Mouse (Mus musculus): ENCODE results near the gene N6amt1.
A peak's percentile ranks its signal among the peaks of the same experiment; 100 is the strongest.

Gene N6amt1

DNA sequence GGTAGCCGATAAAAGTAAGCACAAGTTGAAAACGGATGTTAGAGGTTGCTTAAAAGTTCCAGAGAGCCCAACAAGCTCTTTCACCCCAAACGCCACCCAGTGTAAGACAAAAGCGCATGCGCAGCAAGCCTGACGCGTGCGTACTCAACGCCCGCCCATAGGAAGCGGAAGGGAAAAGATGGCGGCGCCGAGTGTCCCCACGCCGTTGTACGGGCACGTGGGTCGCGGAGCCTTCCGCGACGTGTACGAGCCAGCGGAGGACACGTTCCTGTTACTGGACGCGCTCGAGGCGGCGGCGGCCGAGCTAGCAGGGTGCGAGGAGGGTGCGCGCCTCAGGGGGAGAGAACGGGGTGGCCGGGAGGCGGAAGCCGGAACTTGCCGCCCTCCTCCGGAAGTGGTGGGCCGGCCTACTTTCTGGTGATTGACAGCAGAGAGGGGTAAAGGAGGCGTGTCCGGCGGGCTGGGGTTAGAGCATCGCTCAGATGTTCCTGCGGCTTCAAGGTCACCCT, at the start of gene N6amt1:
N6amt1 (plus strand) TSS at position 111 of the 509 bp plus-strand sequence.
- DNase-seq (ENCODE audit: low read depth): peak; percentile 82

DNA sequence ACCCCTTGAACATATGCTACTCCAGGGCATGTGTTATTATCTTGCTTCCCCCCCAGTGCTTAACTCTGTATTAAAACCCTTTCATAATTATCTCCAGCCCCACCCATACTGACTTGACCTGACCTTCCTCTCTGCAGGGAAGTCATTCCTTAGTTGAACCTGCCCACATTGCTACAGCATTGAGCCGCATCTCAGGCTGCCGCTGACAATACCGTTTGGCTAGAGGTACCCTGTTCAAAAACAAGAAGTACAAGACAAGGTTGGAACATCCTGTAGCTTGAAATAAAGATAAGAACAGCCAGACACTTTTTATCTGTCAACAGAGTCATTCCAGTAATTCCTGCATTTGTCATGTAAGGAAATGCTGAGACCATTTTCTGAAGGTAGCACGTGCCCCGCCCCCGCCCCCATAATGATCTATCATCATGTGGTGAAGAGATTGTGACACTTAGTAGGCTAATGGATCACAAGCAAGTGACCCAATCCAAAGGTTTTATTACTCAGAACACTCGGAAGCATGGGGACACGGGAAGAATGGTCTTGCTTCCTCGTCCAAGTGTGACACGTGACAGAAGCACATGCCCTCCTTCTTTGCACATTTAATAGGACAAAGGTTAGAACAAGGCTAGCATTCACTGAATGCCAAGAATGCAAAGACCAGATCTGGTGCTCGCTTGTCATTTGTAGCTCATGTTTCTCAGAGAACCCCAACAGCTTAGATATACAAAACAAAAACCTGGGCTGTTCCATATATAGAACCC, 48.6 kb upstream of the N6amt1 start:
- DNase-seq (ENCODE audit: low read depth): no peak

DNA sequence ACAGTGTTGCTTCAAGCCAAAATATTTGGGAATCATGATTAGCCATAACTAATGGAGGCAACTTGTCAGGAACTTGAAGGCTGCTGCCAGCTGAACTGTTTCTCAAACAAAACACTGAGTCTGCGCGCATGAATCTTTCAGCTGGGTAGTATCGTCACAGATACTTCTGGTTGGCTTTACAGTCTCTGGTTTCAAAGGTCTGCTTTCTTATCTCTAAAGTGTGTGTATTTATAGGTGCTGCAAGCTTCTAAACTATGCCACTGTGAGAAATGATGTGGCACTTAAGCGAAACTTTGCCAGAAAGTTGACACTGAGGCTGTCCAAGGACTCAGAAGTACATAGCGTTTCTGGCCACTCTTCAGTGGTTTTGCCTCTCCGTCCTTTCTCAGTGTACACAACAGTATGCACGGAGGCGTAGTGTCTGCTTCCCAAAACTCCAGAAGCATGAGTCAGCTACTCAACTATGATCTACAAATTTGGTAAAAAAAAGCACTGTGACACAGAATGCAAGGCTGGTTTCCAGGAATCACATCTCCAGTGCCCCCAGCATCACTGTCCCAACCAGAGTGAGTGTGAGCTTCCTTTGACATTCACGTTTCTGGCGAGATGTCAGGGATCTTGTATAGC, 46.8 kb upstream of the N6amt1 start:
- peak; percentile 58 for DNase-seq (ENCODE audit: low read depth)

DNA sequence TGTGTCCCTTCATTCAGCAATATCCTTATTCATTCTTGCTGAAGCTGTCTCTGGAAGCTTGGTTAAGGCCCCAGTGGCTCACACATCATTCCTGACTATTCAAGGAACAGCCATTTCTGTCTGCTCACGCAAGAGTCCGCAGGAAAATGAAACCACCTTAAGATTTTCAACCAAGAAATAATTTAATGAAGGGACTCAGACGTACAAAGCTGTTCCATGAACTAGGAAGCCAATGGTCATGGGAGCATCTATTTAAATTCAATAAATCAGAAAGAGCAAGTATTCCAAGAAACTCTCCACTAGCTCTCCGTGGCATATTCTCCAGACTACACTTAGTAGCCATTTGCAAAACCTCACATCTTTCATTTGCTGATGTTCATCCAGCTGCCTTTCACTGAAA, 43.3 kb upstream of the N6amt1 start:
- DNase-seq (ENCODE audit: low read depth): no peak

DNA sequence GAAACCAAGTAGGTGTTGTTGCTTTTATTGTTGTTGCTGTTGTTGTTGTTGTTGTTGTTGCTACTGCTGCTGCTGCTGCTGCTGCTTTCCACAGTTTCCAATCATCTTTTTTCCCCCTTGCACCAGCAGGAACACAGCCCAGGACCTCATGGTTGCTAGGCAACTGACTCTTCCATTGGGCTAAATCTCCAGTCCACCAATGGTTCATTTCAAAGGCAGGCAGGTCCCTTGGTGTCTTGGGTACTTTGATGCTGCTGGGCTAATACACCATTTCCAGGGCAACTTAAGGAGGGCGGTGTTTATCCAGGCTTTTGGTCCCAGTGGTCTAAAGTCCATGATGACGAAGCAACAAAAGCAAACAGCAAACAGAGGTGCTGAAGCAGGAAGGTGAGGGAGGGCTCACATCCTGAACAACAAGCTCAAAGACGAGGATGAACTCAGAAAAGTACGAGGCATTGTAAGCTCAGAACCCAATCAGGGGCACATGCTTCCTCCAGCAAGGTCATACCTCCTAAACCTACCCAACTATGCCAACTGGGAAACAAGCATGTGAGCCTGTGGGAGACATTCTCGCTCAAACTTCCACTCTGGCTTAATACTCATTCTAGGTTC, 35.7 kb upstream of the N6amt1 start:
- no peak for DNase-seq (ENCODE audit: low read depth)

DNA sequence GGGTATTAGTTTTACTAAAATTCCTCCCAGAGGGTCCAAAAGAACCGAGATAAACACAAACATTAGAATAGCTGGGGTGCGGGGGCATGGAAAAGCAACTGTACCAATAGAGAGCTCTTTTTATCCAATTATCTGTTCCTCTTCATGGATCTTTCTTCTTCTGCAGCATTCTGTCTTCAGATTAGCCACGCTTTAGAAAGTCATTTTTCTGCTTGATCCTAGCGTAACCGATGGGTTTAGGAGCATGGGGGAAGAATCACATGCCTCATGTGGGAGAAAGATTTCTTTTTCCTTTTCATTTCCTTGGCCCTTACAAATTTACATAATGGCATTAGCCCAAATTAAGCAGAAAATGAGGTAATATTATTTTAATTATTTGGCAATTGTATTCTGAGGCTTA, 35.0 kb upstream of the N6amt1 start:
- no peak for DNase-seq (ENCODE audit: low read depth)

DNA sequence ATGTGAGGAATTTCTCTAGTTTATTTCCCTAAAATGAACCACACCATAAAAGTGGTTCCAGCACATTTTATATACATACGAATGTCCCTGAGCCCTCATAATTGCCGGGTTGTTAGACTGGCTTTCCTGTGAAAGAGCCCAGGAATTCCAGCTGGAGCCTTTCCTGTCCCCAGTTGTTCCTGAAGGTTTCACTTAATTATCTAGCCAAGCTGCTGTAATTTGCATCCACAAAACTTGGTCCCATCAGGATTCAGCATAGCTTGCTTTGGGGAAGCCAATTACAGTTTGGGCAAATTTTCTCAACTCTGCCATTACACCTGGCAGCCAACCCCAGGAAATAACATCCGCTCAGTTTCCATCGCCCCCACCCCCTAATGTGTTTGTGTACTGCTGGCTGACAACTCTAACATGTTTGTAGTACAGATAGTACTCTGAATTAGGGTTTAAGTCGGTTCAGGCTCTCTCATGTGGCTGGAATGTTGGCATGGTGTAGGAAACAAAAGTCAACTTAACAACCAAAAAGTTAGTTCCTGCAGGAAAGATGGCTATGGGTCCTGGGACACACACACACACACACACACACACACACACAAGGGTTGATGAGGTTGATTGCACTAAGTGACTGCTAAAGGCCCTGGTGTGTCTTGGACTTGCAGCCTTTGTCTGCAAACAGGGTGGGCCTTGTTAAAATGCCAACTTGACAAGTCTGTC, 34.3 kb upstream of the N6amt1 start:
- no peak for DNase-seq (ENCODE audit: low read depth)

DNA sequence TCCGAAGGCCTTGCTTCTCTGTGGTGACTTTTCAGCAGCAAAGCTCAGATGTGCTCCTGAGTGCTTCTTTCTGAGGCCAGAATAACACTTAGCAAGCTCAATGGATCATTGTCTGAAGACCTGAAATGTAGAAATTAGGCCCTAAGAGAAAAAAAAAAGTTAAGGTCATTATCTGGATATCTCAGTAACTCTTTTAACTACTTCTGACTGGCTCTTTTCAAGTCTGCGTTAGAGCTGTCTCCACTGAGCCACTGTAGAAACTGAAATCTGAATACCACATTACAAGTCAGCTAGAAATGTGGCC, 33.8 kb upstream of the N6amt1 start:
- DNase-seq (ENCODE audit: low read depth): no peak

DNA sequence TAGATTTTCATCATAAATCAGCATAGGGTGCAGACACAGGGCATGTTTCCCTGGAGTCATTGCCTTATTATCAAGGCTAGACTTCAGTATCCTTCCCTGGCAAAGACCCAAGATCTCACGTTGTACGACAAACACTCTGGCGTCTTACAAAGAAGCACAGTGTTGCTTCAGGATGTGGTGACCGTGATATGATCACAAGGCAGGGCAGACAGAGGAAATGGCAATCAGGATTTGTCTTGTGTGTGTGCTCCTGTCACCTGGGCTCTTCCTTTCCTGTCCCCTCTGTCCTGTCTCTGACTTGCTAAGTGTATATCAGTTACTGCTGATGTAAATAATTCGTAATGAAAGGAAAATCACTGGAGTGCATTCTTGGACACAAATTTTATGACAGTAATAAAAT, 29.4 kb upstream of the N6amt1 start:
- DNase-seq (ENCODE audit: low read depth): no peak

DNA sequence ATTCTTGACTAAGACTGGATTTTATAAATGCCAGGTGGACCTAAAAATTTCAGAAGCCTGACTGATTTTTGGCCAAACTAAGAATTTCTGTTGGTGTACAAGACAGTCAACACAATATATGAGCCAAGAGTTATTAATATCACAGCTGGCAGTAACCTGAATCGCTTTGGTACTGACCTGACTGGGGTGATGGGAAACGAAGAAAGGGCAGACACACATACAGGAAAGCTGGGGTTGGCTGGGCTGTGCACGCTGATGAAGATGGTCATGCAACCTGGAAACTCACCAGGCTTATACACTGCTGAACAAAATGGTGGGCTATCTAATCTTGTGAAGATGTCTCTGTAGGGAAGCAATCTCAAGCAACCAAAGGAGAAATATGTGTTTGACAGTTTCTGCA, 24.0 kb upstream of the N6amt1 start:
- DNase-seq (ENCODE audit: low read depth): no peak

DNA sequence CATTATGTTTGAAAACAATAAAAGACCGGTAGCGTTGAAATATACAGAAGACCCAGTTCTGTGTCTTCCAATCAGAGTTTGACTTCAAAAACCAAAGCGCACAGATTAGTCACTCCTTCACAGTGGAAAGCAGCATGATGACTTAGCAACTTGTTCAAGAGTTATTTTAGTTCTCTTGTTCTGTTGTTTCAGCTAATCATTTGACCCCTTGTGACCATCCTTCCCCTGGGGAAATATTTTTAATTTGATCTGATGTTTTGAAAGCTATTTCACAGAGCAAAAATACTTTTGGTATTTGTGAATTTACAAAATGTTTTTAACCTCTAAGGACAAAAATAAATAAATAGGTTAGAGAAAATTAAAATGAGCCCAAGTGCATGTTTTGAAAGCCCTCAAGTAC, 19.2 kb upstream of the N6amt1 start:
- DNase-seq (ENCODE audit: low read depth): no peak

DNA sequence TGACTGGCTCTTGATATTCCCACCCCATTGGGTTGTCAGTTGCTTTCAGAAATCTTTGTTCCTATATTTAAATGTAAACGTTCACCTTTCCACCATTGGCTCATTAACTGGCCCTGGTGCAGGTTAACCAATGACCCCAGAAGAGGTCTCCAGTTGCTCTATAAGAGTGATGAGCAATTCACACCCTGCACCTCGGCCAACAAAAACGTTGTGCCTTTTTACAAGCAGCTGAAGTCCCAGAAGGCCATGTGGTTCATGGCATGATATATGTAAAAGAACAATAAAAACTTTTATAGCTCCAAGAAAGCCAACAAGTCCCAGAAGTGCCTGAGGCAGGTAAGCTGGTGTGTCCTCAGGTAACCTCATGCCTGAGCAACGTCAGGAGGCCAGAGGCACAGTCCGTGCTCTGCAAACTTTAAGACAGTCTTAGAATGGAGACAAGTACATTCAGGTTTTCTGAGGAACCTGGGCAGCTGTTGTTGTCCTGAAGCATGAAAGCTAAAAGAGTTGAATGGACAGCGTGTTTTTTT, 12.9 kb upstream of the N6amt1 start:
- DNase-seq (ENCODE audit: low read depth): no peak

DNA sequence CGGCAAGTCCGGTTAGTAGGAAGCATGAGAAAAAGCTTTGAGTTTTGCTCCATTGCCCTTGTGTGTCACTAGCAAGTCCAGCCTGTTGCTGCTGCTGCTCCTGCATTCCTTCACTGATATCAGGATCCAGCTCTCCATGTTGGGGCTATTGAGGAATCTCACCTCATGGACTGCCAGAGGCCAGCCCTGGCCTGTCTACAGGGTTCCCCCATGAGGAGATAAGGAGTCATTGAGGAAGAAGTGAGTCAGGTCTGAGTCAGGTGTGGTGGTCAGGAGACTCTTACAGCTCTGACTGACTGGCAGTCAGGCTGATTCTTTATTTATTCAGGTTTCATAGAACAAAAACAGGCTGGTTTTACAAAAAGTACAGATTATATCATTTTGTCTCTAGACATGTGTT, 5.9 kb upstream of the N6amt1 start:
- peak; percentile 60 for DNase-seq (ENCODE audit: low read depth)

DNA sequence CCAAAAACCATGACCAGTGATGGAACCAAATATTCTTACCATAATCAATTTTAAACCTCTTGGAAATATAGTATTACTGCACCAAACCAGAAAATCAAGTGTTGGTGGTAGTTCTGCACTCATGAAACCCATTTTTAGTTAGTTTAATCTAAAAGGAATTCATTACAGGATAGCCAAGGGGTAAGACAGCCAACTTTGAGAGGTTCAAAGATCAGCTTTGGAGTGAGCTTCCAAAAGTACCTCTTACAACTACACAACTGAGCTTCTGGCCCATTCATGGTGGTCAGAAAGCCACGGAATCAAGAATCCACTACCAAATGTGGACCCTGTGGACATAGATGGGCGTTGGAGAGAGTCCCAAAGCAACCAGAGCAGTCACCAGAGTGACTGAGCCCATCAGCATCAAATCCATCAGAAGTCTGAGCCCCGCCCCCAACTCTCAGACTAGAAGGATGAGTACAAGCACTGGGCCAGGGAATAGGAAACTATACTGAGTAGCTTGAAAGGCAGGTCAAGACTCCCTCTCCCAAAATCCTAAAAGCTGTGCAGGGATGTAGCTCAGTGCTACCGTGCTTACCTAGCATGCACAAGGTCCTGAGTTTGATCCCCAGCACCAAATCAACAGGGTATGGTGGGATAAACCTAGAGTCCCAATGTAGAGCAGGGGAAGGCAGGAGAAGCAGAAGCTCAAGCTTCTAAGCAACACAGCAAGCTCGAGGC, 2.4 kb upstream of the N6amt1 start:
- DNase-seq (ENCODE audit: low read depth): no peak

DNA sequence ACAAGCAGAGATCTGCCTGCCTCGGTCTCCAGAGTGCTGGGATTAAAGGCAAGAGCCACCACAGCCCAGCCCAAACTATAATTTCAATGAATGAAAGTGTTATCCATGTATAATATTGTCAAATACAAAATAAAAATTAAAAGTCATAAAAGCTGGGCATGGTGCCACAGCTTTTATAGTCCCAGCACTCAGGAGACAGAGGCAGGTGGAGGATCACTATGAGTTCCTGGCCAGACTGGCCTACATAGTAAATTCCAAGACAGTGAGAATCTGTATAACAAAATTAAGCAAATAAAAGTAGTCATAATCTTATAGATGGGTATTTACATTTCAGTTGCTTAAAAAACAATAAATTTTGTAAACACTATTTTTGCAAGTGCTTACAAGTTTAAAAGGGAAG, 380 bp upstream of the N6amt1 start:
- no peak for DNase-seq (ENCODE audit: low read depth)

DNA sequence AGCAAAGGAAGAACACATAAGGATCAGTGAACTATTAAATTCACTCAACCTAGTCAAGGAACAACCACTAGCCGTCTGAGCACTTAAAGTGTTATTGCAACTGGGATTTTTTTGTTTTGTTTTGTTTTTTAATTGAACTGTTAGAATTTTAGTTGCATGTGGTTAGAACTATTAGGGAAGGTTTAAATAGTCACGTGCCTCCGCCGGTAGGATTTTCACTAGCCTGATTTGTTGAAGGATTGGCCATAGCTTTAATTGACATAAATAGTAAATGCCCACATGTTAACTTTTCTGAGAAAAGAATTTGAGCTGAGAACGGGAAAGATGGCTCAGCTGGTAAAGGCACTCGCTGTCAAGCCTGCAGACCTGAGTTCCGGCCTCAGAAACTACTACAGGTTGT, 763 bp downstream of the N6amt1 start:
- no peak for DNase-seq (ENCODE audit: low read depth)

DNA sequence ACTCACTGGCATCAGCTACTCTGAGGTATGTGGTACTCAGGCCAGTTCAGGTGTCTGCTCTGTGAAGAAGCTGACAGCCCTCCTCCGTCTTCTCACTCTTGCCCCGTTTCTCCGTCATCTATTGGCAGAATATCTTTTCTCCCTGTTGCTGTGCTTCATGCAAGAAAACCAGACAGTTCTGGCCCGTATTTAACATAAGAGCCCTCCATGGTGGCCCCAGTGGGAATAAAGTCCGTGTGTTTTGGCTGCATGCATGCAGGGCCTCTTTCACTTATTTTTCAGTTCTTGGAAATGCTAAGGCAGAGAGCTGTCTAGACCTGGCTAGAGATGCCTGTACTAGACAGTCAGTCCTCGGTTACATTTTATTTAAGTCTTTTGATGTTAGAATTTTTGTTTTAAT, 6.1 kb downstream of the N6amt1 start:
- no peak for DNase-seq (ENCODE audit: low read depth)

DNA sequence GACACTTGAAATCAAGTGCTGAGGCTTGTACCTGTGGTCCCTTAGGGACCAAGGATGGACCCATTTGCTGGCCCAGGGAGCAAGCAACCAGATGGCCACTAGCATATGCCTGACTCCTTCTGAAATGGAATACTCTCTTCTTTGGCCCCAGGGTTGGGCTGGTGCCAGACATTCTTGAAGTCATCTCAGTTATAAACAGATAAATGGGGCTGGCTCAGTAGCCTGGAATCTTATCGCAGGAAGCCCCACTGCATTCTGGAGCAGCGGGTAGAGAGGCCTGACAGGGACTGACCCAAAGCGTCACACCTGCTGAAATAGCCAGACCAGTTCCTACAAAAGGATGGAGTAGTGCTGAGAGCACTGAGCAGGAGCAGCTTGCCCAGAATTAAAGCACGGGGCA, 10.2 kb downstream of the N6amt1 start:
- no peak for DNase-seq (ENCODE audit: low read depth)

DNA sequence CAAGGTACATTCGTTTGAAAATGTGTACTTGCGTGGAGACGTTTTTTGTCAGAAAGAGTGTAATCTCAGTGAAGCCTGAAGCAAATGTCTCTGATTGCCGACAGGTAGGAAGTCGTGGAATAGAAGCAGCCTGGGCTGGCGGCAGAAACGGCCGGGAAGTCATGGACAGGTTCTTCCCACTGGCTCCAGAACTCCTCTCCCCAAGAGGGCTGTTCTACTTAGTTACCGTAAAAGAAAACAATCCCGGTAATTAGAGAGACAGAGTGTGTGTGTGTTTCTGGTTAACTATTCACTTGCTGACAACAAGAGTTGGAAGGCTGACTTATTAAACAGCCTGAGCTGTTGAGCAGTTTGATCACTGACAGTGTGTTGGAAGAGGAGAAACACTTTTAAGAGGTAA, 12.1 kb downstream of the N6amt1 start:
- DNase-seq (ENCODE audit: low read depth): no peak

DNA sequence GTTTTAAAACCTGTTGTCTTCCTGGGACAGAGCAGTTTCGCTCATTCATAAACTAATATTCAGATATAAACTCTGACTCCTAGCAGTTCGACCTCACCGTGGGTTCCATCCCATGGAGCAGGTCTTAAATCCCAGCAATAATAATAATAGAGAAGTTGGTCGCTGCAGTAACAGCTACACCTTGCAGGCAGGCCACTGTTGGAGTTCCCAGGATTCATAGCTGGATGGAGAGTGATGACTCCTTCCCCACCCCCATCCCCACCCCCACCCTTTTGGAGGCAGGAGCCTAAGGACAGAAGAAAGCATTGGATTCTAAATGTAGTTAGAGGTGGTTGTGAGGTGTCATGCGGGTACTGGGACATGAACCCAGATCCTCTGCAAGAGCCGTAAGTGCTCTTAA, 12.5 kb downstream of the N6amt1 start:
- DNase-seq (ENCODE audit: low read depth): no peak

DNA sequence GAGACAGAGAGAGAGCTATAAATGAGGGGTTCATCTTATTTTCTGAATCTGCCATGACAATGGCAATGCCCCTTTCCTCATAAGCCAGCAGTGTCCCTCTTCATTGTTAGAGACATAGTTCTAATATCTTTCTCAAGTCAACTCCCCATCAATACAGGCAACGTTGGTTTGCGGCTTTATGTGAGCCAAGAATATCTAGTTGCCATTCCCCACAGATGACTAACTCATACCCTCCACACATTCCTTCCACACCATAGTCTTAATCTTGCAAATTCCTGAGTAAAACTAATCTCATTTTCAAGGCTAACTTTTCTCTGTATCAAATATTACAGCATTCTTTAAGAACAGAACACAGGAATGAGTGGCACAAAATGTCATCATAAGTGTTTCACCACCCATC, 29.0 kb downstream of the N6amt1 start:
- DNase-seq (ENCODE audit: low read depth): no peak

DNA sequence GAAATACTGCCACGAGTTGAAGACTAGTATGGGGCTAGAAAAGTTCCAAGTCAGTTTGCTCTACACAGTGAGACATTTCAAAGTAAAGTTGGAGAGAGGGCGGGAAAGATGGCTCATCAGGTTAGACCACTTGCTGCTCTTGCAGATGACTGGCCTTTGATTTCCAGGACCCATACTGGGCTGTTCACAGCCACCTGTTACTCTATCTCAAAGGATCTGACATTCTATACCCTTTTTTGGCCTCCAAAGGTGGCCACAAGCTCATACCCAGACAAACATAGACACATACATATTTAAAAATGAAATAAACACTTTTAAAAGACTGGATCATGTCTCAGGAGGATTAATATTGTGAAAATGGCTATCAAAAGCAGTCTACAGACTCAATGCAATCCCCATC, 30.4 kb downstream of the N6amt1 start:
- no peak for DNase-seq (ENCODE audit: low read depth)
